Mouse (Mus musculus): ENCODE measurements around the gene Hist1h2an. TPM values are rescaled to one million over a fixed set of nuclear protein-coding genes. Genes with fewer than 3 reads are reported as not detected.
"Not testable (repeated sequence)": the region's sequence is repeated elsewhere in the genome, so short reads cannot be mapped to it uniquely, and the experiment has no call there.

Hist1h2an gene
- total RNA-seq, 2 experiments from 2014 or later = 1.0 to 2.0 TPM

GRCm38 (mm10) chr13:21784311-21784710, 2.7 kb downstream of the Hist1h2an start:
- no peak for DNase-seq

GRCm38 (mm10) chr13:21783734-21784161, 3.3 kb downstream of the Hist1h2an start:
- DNase-seq = no peak
- intact Hi-C loops (cut with DNase I) = loop anchor here (10.0 kb wide), 1 partner anchor 69 kb away; the partner anchor contains the start of genes Hist1h2ai, Hist1h2bl and Hist1h3h

More at GRCm38 (mm10) chr13:21784311-21784710, 2.7 kb downstream of the Hist1h2an start:
- intact Hi-C loops (cut with DNase I) = loop anchor here (10.0 kb wide), 1 partner anchor 70 kb away; the partner anchor contains the start of genes Hist1h2ai, Hist1h2bl and Hist1h3h

GRCm38 (mm10) chr13:21783255-21783617, 3.8 kb downstream of the Hist1h2an start, which contains the start of gene Hist1h3i:
TSS of gene Hist1h3i (minus strand) at chr13:21783370.
- peak in 1 of 2 experiments; percentile 22 for DNase-seq
- intact Hi-C loops (cut with DNase I) = loop anchor here (10.0 kb wide), 1 partner anchor 68 kb away; the partner anchor contains the start of genes Hist1h2ai, Hist1h2bl and Hist1h3h

GRCm38 (mm10) chr13:21782361-21783254, 4.4 kb downstream of the Hist1h2an start:
- intact Hi-C loops (cut with DNase I) = loop anchor here (10.0 kb wide), 1 partner anchor 68 kb away; the partner anchor contains the start of genes Hist1h2ai, Hist1h2bl and Hist1h3h

GRCm38 (mm10) chr13:21781639-21782038, 5.4 kb downstream of the Hist1h2an start:
- no peak for DNase-seq
- intact Hi-C loops (cut with DNase I) = loop anchor here (10.0 kb wide), 1 partner anchor 67 kb away; the partner anchor contains the start of genes Hist1h2ai, Hist1h2bl and Hist1h3h

More at GRCm38 (mm10) chr13:21782361-21783254, 4.4 kb downstream of the Hist1h2an start:
- DNase-seq = peak in 1 of 2 experiments; percentile 15

- no peak for DNase-seq
- intact Hi-C loops (cut with DNase I) = loop anchor here (10.0 kb wide), 1 partner anchor 66 kb away; the partner anchor contains the start of genes Hist1h2ai, Hist1h2bl and Hist1h3h
These were observed 5.9 kb downstream of the Hist1h2an start for GRCm38 (mm10) chr13:21781021-21781555.

GRCm38 (mm10) chr13:21779767-21780731, 7.0 kb downstream of the Hist1h2an start, which contains the start of gene Hist1h1b:
TSS of gene Hist1h1b (minus strand) at chr13:21780625.
- peak; percentile 16 to 27 for DNase-seq
- intact Hi-C loops (cut with DNase I) = loop anchor here (5.0 to 10.0 kb wide), 2 partner anchors 48 to 65 kb away; partner anchors contain the start of genes Hist1h2ai, Hist1h2bl and Hist1h3h

GRCm38 (mm10) chr13:21778814-21779766, 7.9 kb downstream of the Hist1h2an start:
- intact Hi-C loops (cut with DNase I) = loop anchor here (5.0 kb wide), 1 partner anchor 47 kb away; no protein-coding TSS in a partner anchor
- peak; percentile 43 to 55 for DNase-seq

- intact Hi-C loops (cut with DNase I) = no loop called here
- DNase-seq = no peak
These were observed 31.3 kb downstream of the Hist1h2an start for GRCm38 (mm10) chr13:21755707-21756106.

- intact Hi-C loops (cut with DNase I); DNase-seq: not testable (repeated sequence)
These were observed 32.6 kb downstream of the Hist1h2an start for GRCm38 (mm10) chr13:21754294-21755001.

GRCm38 (mm10) chr13:21753524-21754285, 33.3 kb downstream of the Hist1h2an start, which contains the start of the genes Hist1h2ak and Hist1h2bn:
TSS of gene Hist1h2ak (minus strand) at chr13:21753827.
TSS of gene Hist1h2bn (plus strand) at chr13:21754123.
- intact Hi-C loops (cut with DNase I) = not testable (repeated sequence)
- DNase-seq = peak in 1 of 2 experiments; percentile 30

- intact Hi-C loops (cut with DNase I) = no loop called here
- DNase-seq = no peak
These were observed 33.9 kb downstream of the Hist1h2an start for GRCm38 (mm10) chr13:21753051-21753523.

GRCm38 (mm10) chr13:21752356-21752755, 34.7 kb downstream of the Hist1h2an start:
- intact Hi-C loops (cut with DNase I) = no loop called here
- no peak for DNase-seq

GRCm38 (mm10) chr13:21751827-21752226, 35.2 kb downstream of the Hist1h2an start:
- DNase-seq = no peak
- intact Hi-C loops (cut with DNase I) = loop anchor here (2.0 kb wide), 1 partner anchor 17 kb away; the partner anchor contains the start of gene Hist1h4j

GRCm38 (mm10) chr13:21751417-21751816, 35.6 kb downstream of the Hist1h2an start:
- DNase-seq = no peak
- intact Hi-C loops (cut with DNase I) = loop anchor here (2.0 kb wide), 1 partner anchor 17 kb away; the partner anchor contains the start of gene Hist1h4j

Data from gastrocnemius, postnatal 36 days (tissue).